8 mouse cellular contexts compared by ENCODE assay signal in the genomic region with DNA sequence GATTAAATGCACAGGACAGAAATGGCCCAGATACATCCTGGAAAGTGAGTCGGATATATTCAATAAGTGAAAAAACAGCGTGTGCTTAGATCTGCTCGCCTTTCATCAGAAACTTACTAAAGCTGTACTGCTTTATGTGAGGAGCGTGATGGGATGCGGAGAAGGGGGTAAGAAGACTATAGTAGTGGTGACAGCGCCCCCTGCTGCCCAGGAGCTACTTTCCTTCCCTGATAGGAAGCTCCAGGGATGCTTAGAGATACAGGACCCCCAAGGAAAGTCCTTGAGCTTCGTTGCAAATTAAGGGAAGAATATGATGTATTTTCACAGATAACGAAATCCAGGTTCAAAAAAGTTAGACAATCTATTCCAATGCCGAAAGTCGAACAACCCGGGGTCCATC. TPM values are rescaled to one million over a fixed set of nuclear protein-coding genes. Genes with fewer than 3 reads are reported as not detected.
A peak's percentile ranks its signal among the peaks of the same experiment; 100 is the strongest.
DNase-seq lines count a peak whose midpoint lies in the region; ATAC-seq and TF ChIP-seq lines count a peak whose summit lies in the region.

No protein-coding gene starts in this region.

- no peak overlapping the region for H3K4me2 ChIP-seq in forebrain, embryonic 11.5 days (ENCODE audit: low read depth, low read length, severe bottlenecking)
- no peak overlapping the region for H3K4me2 ChIP-seq in forebrain, embryonic 15.5 days (replicated peaks)

- H3K36me3 ChIP-seq in forebrain, embryonic 11.5 days (ENCODE audit: control insufficient read depth, insufficient read depth, low read length): no peaks in the 10 kb centered on the region
- H3K36me3 ChIP-seq in forebrain, embryonic 15.5 days: no peaks in the 10 kb centered on the region
- H3K36me3 ChIP-seq in thymus, adult 2 months (ENCODE audit: control insufficient read depth, insufficient read depth, low read length): no peaks in the 10 kb centered on the region

- H3K9ac ChIP-seq in forebrain, embryonic 11.5 days (ENCODE audit: low read length): no peak overlapping the region
- no peak overlapping the region for H3K9ac ChIP-seq in forebrain, embryonic 15.5 days (replicated peaks)

- no peak for ATAC-seq in forebrain, embryonic 11.5 days (replicated peaks; ENCODE audit: low FRiP score)
- no peak for ATAC-seq in forebrain, embryonic 15.5 days (replicated peaks)

- H3K27ac ChIP-seq in forebrain, embryonic 11.5 days (ENCODE audit: low read depth, low read length): no peak overlapping the region
- no peak overlapping the region for H3K27ac ChIP-seq in forebrain, embryonic 15.5 days (replicated peaks)
- H3K27ac ChIP-seq in thymus, adult 2 months (ENCODE audit: control insufficient read depth, insufficient read depth, low read length): no peak overlapping the region

- no peak for TF ChIP-seq CTCF in thymus, adult 2 months (IDR thresholded peaks at IDR 0.05; ENCODE audit: borderline replicate concordance, control insufficient read depth, extremely low read depth, insufficient read depth, low read length, poor library complexity)

- peak; percentile 87 for DNase-seq in forebrain, embryonic 11.5 days (ENCODE audit: low spot score)
- peak; percentile 26 for DNase-seq in thymus, adult 2 months
- no peak for DNase-seq in thymus, adult 18-20 months
- peak; percentile 45 for DNase-seq in embryo, embryonic 11.5 days (ENCODE audit: low read depth, low spot score)
- peak; percentile 26 to 75 for DNase-seq in kidney, postnatal 36 days
- DNase-seq in lung, postnatal 36 days: peak; percentile 44
- DNase-seq in thymus, postnatal 14 days: peak; percentile 48

- TF ChIP-seq POLR2A in thymus, adult 2 months (IDR thresholded peaks at IDR 0.05; ENCODE audit: control insufficient read depth, extremely low read depth, insufficient read depth, low read length, poor library complexity): no peak

- 33% methylated on average over 11 of the region's 11 CpGs for WGBS in forebrain, embryonic 11.5 days
- 27% methylated on average over 11 of the region's 11 CpGs for WGBS in forebrain, embryonic 15.5 days
- 46% methylated on average over 11 of the region's 11 CpGs for WGBS in thymus, adult 2 months

- no peaks in the 10 kb centered on the region; the same call in 1 of the 2 replicates for H3K9me3 ChIP-seq in forebrain, embryonic 11.5 days (ENCODE audit: control insufficient read depth, low read length)
- no peaks in the 10 kb centered on the region for H3K9me3 ChIP-seq in forebrain, embryonic 15.5 days

- no peaks in the 10 kb centered on the region for H3K27me3 ChIP-seq in forebrain, embryonic 11.5 days (ENCODE audit: control insufficient read depth, insufficient read depth, low read length)
- H3K27me3 ChIP-seq in forebrain, embryonic 15.5 days: no peaks in the 10 kb centered on the region
- H3K27me3 ChIP-seq in thymus, adult 2 months (ENCODE audit: control insufficient read depth, insufficient read depth, low read length): no peaks in the 10 kb centered on the region

- H3K4me3 ChIP-seq in forebrain, embryonic 11.5 days (ENCODE audit: low read depth, low read length): no peak overlapping the region
- H3K4me3 ChIP-seq in forebrain, embryonic 15.5 days: no peak overlapping the region
- no peak overlapping the region for H3K4me3 ChIP-seq in thymus, adult 2 months (ENCODE audit: control insufficient read depth, insufficient read depth, low read length)

- H3K4me1 ChIP-seq in forebrain, embryonic 11.5 days (replicated peaks; ENCODE audit: control insufficient read depth, insufficient read depth, low read length): no peaks in the 10 kb centered on the region
- no peaks in the 10 kb centered on the region for H3K4me1 ChIP-seq in forebrain, embryonic 15.5 days
- H3K4me1 ChIP-seq in thymus, adult 2 months (replicated peaks; ENCODE audit: control insufficient read depth, insufficient read depth, low read length): no peaks in the 10 kb centered on the region

RNA-seq across cellular contexts. Expression of a gene that starts 17.1 kb away (rescaled TPM):
- 6.0 and 7.4 TPM in 2 replicates for polyA plus RNA-seq in forebrain, embryonic 11.5 days (2014; fragmentation: Nextera tagmentation; extraction: Ambion mirVana)
- polyA plus RNA-seq in forebrain, embryonic 15.5 days (2015; fragmentation: Nextera tagmentation; extraction: Ambion mirVana): 18.7 and 20.4 TPM in 2 replicates
- 2.0 and 3.4 TPM in 2 replicates for polyA plus RNA-seq in thymus, adult 2 months (2012; rRNA removed)

Comparison
In these comparisons a context has a peak if more than half of its experiments do, and no peak if none do; other contexts are left out.
1. DNase-seq: peak in forebrain, embryonic 11.5 days (single experiment), thymus, adult 2 months (single experiment), embryo, embryonic 11.5 days (single experiment), kidney, postnatal 36 days (2 of 2), lung, postnatal 36 days (single experiment) and thymus, postnatal 14 days (single experiment); none in thymus, adult 18-20 months (0 of 2).